Mouse (Mus musculus) bone marrow, adult 2 months (tissue): ENCODE data around the gene Slc24a2. TPM values are rescaled to one million over a fixed set of nuclear protein-coding genes. Genes with fewer than 3 reads are reported as not detected.

Source experiments
- H3K27ac ChIP-seq: fragments of 200-500 bp; 2 replicates; pipeline ENCODE4 v1.5.1; 2012; ENCODE audit warnings: low read depth, mild to moderate bottlenecking, control low read depth, inconsistent platforms, low read length; ENCODE audit not compliant: control insufficient read depth, poor library complexity, insufficient read depth
- H3K4me1 ChIP-seq: fragments of 200-500 bp; 2 replicates; pipeline ENCODE4 v1.6.1; 2011; ENCODE audit warnings: low read length; ENCODE audit not compliant: control insufficient read depth, insufficient read depth
- H3K4me3 ChIP-seq: fragments of 200-500 bp; replicated peaks from 2 replicates; pipeline ENCODE3; 2011; ENCODE audit warnings: mild to moderate bottlenecking, low read depth, low read length, control low read depth; ENCODE audit not compliant: control insufficient read depth
- CTCF ChIP-seq: fragments of 200-500 bp; IDR thresholded peaks from 2 replicates; pipeline ENCODE4 v1.5.1; 2011; ENCODE audit warnings: low read length, control low read depth; ENCODE audit not compliant: control insufficient read depth, insufficient read depth
- POLR2A ChIP-seq: fragments of 200-500 bp; IDR thresholded peaks from 2 replicates; pipeline ENCODE4 v1.6.1; 2011; ENCODE audit warnings: low read depth, mild to moderate bottlenecking, control low read depth, low read length, borderline replicate concordance; ENCODE audit not compliant: control insufficient read depth
- WGBS: fragments of 180-500 bp; shearing (Covaris S2); methylation state at CpG from one replicate; pipeline ENCODE4 v1.1.7; 2018; 5-methylcytosine and 5-hydroxymethylcytosine counted together
- polyA plus RNA-seq: library from polyadenylated mRNA; stranded (reverse); fragments of >200 nt; gene quantifications from 2 replicates; pipeline ENCODE4 v1.2.4, GENCODE M21; 2011; ENCODE audit warnings: low replicate concordance; ENCODE audit not compliant: missing spikeins, insufficient read depth, insufficient read length

Gene Slc24a2
- polyA plus RNA-seq, 1 experiment, result not detected

DNA sequence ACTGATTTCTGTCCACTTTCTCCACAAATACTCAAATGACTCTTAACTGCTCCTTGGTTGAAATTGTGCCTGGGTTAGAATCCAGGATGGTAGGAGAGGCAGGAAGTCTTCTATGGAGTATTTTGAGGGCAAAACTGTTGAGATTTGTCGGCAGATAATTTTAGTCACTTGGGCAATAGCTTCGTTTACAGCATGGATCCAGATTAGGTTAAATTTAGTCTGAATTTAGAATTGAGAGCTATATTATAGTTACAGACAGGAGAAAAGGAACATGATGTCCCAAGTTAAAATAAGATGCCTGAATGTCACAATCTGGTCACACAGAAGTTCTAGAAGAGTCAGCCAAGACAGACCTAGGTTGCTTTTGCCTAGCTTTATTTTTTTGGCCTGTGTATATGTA, 199.2 kb downstream of the Slc24a2 start:
- TF ChIP-seq POLR2A (no peak), CTCF (no peak)
- 78% methylated on average over 2 of the region's 2 CpGs for WGBS
- Histone ChIP-seq H3K27ac (no peak overlapping the region), H3K4me1 (no peaks in the 10 kb centered on the region), H3K4me3 (no peak overlapping the region)

DNA sequence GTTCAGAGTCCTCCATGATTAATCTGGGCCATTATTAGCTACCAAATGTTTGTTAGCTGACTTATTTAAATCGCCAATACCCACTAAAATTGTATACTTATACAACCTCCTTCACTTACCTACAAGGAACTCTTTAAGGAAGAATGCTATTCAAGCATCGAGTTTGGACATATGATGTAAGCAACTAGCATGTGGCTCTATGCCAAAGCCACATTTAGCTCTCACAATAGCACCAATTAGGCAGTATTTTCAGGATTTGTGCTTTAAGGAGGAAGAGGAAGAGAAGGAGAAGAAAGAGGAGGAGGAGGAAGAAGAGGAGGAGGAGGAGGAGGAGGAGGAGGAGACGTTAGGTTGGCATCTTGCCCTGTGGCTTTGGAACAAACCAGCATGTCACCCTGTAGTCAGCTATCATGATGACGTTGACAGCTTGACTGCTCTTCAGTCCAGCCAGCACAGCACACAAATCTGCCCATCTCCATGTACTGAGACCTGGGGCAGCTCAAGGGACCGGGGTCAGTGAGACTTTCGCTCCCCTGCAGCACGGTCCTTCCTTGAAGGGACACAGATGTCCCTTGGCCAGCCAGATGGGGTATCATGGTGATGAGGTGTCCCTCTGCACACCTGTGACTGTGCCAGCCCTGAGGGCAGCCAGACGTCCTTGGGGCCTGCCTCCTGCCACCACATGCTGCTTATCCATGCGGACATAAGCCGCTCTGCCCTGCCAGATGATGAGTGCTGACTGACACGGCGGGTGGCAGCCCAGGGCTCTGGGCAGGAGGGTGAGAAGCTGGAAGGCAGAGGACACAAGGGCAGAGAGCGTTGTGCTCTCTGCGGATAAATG, 203.7 kb downstream of the Slc24a2 start:
- no peaks in the 10 kb centered on the region for H3K4me1 ChIP-seq
- TF ChIP-seq CTCF, result no peak
- TF ChIP-seq POLR2A, result no peak
- 74% methylated on average over 14 of the region's 14 CpGs for WGBS
- H3K4me3 ChIP-seq, result no peak overlapping the region
- H3K27ac ChIP-seq, result no peak overlapping the region

DNA sequence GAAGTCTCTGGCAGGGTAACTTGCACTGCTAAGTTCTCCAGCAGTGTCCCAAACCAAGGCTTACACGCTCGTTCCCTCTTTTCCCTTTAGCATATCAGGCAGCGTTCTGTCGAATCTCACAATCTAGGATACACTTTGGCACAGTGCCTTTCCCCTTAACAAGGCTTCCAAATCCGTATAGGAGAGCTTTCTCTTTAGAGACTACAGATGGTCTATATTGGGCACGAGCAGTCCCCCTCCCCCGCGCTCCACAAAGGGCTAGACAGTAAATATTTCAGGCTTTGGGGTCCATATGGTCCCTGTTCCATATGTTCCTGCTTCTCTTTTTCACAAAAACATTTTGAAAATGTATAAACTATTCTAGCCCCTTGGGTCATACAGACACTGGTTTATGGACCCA, 205.7 kb downstream of the Slc24a2 start:
- no peak overlapping the region for H3K27ac ChIP-seq
- H3K4me3 ChIP-seq, result no peak overlapping the region
- no peaks in the 10 kb centered on the region for H3K4me1 ChIP-seq
- 85% methylated on average over 8 of the region's 8 CpGs for WGBS
- TF ChIP-seq CTCF (no peak), POLR2A (no peak)

DNA sequence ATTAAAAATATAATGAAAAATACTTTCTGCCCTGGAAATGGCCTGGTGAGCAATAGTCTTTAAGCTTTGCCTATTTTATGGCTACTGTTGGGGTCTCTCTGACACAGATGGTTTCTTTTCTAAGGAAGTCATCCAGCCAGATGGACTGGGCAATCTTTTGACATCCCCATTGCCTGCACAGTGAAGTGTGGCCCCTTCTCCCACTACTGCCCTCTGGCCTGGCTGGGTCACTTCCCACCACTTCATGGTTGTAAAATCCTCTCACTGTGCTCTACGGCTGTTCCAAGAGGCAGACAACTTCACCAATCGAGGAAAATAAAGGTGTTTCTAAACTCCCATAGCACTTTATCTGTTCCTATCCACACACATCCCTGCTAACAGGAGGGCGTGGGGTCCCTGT, 208.7 kb downstream of the Slc24a2 start:
- TF ChIP-seq CTCF (no peak), POLR2A (no peak)

DNA sequence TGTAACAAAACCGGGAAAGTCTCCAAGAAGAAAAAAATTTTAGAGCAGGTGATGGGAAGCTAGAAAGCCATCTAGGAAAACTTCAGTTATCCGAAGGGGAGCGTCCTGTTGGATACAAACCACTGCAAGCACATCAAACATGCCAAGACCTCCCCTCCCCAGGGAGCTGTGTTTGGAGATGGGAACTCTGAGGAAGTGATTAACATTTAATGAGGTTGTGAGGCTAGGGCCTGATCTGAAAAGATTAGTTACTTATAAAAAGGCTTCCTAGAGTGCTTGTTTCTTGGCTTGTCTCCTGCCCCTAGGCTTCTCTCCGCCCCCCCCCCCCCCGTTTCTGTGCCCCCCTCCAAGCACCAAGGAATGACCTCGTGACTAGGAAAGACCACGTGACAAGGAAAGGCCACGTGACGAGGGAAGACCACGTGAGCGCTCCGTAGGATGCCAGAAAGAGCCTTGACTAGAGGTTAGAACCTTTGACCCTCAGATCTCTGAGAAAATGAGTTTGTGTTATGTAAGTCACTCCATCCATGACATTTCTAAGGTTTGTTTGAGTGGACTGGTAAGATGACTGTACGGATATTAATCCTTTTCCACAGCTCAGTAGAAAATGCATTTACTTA, 210.7 kb downstream of the Slc24a2 start:
- H3K4me3 ChIP-seq, result no peak overlapping the region
- WGBS, result 67% methylated on average over 13 of the region's 13 CpGs
- TF ChIP-seq CTCF, result no peak
- no peak for TF ChIP-seq POLR2A
- H3K27ac ChIP-seq, result no peak overlapping the region
- no peaks in the 10 kb centered on the region for H3K4me1 ChIP-seq

More for the DNA sequence above, 208.7 kb downstream of the Slc24a2 start:
- Histone ChIP-seq H3K4me1 (no peaks in the 10 kb centered on the region), H3K27ac (no peak overlapping the region), H3K4me3 (no peak overlapping the region)
- WGBS, result 64% methylated on average over 3 of the region's 3 CpGs

DNA sequence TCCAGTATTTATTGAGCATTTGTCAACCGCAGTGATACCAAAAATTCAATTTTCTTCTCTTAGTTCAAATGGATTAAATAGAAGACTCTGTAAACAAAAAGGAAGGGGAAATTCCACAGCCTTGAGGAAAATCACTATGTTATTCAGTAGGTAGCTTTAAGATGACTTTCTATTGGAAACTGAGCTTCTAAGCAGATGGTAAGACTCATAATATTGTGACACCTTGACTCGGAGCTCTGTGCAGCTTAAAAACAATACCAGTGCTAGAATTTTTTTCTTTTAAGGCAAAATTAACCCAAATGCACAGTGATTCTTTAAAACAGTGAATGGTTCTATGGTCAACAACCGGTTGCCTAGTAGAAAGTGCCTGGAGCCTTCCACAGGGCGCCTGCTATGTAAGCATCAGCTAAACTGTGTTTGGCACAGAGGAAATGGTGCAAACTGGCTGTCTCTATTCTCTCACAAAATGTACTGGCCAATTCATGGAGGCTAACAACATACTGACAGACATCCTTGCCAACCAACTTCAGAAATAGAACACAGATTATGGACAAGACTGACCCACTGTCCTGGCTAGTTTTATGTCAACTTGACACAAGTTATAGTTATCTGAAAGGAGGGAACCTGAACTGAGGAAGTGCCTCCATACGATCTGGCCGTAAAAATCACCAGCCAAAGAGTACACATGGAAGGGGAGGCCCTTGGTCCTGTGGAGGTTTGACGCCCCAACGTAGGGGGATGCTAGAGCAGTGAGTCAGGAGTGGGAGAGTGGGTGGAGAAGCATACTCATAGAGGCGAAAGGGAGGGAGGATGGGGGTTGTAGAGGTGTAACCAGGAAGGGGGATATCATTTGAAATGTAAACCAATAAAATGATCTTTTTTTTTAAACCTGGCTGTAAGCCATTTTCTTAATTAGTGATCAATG, 211.9 kb downstream of the Slc24a2 start:
- Histone ChIP-seq H3K27ac (no peak overlapping the region), H3K4me3 (no peak overlapping the region), H3K4me1 (no peaks in the 10 kb centered on the region)
- whole genome bisulfite sequencing, result 67% methylated on average over 9 of the region's 9 CpGs
- TF ChIP-seq POLR2A (no peak), CTCF (no peak)

DNA sequence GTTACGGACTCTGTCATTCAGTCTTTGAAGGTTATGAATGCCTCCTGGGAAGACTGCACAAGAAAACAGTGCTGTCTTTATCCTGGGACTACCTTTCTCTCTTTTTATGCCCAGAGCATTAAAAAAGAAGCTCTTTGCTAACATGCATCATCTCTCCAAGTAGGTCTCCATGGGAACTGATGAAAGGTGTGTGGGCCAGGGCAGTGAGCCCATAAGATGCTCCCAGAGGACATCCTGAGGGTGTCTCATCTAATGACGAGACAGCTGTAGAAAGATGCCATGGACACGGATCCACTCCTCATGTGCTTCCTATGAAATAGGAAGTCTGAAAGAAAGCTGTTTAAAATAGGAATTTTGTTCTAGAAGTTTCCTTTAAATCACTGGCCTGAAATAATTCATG, 212.8 kb downstream of the Slc24a2 start:
- no peaks in the 10 kb centered on the region for H3K4me1 ChIP-seq
- 77% methylated on average over 3 of the region's 3 CpGs for WGBS
- no peak overlapping the region for H3K27ac ChIP-seq
- H3K4me3 ChIP-seq, result no peak overlapping the region
- no peak for TF ChIP-seq POLR2A
- no peak for TF ChIP-seq CTCF

DNA sequence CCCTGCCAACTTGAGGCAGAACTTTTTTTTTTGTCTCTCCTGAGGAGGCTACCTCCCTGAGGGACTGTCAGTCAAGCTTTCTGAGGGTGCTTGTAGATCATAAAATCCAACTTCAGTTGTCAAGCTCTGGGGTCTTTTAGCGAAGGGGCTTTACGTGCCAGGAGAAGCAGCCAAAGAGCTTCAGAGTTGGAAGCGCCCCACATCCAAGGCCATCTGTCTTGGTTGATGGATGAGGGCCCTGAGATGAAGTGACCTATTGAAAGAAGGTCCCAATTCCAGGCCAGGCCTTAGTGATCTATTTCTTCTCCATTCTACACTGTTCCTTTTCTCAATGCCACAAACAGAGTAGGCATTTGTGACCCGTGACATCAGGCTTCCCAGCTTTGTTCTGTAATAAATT, 214.5 kb downstream of the Slc24a2 start:
- TF ChIP-seq CTCF, result no peak

More for the DNA sequence above, 214.5 kb downstream of the Slc24a2 start:
- no peak overlapping the region for H3K4me3 ChIP-seq
- no peaks in the 10 kb centered on the region for H3K4me1 ChIP-seq
- no peak overlapping the region for H3K27ac ChIP-seq
- WGBS, result 78% methylated on average over 4 of the region's 4 CpGs
